Mouse (Mus musculus) brain, adult 2 months (tissue): Measurements from ENCODE around the gene Slc39a13.
"Not testable (repeated sequence)": the region's sequence is repeated elsewhere in the genome, so short reads cannot be mapped to it uniquely, and the experiment has no call there.

Source experiments
- DNase-seq: peaks from one replicate; pipeline ENCODE4 v3.0.0; 2011; ENCODE audit warnings: low read depth, low spot score

The Slc39a13 gene

DNA sequence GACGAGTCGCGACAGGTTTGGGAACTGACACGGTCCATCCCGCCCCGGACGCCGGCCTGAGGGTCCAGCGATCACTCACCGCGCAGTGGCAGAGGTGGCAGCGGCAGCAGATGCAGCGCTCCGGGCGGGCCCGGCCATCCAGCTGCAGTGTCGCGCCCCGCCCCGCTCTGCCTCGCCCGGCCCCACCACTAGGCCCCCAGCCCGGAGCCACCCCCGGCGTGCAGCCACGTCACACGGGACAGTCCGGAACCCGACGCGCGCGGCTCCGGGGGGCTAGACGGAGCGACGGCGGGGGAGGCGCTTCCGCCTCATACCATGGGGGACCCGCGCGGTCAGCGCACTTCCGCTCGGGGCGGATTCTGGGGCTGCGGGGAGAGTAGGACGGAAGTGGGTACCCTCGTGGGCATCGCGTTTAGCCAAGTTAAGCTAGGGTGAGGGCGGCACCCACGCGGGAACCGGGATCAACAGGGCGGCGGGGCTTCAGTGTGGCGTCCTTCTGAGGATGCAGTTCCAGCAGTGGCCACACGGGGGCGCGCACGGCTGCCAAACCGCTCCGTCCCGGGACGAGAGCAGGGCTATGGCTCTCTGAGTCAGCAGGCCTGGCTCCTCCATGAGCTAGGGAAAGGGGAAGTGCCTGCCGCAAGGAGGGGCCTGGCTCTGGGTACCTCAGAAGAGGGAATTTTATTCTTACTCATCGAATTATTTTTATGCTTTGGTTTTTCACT lies at the start of gene Slc39a13:
Gene Slc39a13 (minus strand): TSS at position 342 of the 725 bp plus-strand sequence.
- peak; percentile 97 for DNase-seq

DNA sequence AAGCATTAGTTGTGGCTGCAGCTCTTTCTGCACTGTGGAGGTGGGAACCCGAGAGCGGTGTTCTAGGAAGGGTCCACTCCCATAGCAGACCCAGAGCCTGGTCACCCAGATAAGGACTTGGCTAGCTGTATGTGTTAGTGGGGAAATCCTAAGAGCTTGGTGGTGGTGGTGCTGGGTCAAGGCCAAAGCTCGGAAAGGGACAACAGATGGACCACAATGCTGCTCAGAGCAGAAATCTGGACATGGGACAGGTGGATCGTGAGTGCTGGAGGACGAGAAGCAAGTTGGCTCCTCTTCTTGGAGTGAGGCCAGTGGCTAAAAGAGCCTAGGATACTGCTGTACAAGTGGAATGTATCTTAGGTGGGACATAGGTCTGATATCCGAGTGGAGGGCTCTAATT lies 49.3 kb upstream of the Slc39a13 start:
- peak; percentile 99 for DNase-seq

GRCm38 (mm10) chr2:91119061-91119460 lies 48.8 kb upstream of the Slc39a13 start:
- DNase-seq, result peak; percentile 91

DNA sequence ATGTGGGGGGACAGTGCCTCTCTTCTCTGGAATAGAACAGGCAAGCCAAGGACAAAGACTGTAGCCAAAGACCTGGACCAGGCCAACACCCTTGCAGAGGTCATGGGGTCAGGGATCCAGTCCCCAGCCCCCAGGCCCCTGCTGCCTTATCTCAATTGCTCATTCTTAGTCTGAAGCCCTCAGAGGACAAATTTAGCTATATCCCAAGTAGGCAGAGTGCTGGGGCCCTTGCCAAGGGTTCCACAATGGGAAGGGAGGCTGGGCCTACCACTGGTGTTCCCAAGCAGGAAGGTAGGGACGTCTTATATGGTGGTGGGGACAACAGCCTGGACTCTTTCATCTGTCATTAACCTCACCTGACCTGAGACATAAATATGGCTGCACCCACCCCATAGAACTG lies 48.4 kb upstream of the Slc39a13 start:
- DNase-seq, result no peak

- no peak for DNase-seq
Observed at GRCm38 (mm10) chr2:91117585-91118275, 47.5 kb upstream of the Slc39a13 start, which contains the start of gene Mybpc3. Gene Mybpc3, plus strand, starts transcription at chr2:91118144.

- peak; percentile 69 for DNase-seq
Observed at GRCm38 (mm10) chr2:91116842-91117241, 46.6 kb upstream of the Slc39a13 start.

DNA sequence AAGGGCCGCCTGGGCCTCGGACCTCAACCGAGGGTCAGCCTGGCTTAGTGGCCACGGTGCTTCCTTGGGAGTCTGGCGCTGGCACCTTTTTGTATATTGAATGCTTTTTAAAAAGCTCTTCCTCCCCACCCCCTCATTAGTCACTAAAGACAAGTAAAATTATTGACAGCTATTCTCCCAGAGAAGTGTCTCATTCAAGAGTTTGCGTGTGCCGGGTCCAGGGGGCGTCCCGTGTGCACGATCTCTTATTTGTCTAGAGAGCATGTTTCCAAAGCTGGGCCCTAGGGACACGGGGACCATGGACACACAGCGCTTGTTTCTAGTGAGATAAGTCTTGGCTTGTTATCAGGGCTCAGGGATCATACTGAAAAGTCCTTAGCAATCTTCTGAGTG lies 45.4 kb upstream of the Slc39a13 start:
- DNase-seq, result no peak

DNA sequence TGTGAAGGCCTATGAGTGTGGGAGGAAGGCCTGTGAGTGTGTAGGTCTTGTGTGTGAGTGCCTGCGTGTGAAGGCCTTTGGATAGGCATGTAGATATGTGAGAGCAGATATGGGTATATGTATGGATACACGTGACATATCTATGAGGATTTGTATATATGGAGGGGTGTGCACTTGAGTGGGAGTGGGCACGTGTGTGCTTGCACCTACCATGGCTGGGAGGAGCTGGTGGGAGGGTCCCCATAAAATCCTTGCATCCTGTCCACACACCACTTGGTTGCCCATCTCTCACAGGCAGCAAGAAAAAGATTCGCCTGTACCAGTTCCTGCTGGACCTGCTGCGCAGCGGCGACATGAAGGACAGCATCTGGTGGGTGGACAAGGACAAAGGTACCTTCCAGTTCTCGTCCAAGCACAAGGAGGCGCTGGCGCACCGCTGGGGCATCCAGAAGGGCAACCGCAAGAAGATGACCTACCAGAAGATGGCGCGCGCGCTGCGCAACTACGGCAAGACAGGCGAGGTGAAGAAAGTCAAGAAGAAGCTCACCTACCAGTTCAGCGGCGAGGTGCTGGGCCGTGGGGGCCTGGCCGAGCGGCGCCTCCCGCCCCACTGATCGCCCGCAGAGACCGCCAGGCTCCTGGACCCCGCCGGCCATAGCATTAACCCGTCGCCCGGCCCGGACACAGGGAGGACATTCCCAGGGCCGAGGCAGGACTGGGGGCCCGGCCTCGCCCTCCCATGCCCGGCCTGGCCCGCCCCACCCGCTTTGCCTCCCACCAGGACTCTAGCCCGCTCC lies 44.8 kb upstream of the Slc39a13 start:
- DNase-seq, result peak; percentile 97

GRCm38 (mm10) chr2:91113852-91114251 lies 43.6 kb upstream of the Slc39a13 start:
- no peak for DNase-seq

- DNase-seq, result no peak
Observed at GRCm38 (mm10) chr2:91113334-91113733, 43.1 kb upstream of the Slc39a13 start.

- DNase-seq, result no peak
Observed at GRCm38 (mm10) chr2:91112491-91112890, 42.3 kb upstream of the Slc39a13 start.

GRCm38 (mm10) chr2:91111832-91112231 lies 41.6 kb upstream of the Slc39a13 start:
- DNase-seq, result not testable (repeated sequence)

- no peak for DNase-seq
Observed at GRCm38 (mm10) chr2:91110429-91110828, 40.2 kb upstream of the Slc39a13 start.

- no peak for DNase-seq
Observed at GRCm38 (mm10) chr2:91109807-91110385, 39.7 kb upstream of the Slc39a13 start.

- no peak for DNase-seq
Observed at GRCm38 (mm10) chr2:91109241-91109640, 39.0 kb upstream of the Slc39a13 start.

- no peak for DNase-seq
Observed at GRCm38 (mm10) chr2:91108156-91108555, 37.9 kb upstream of the Slc39a13 start.

- peak; percentile 96 for DNase-seq
Observed at GRCm38 (mm10) chr2:91101124-91101740, 31.0 kb upstream of the Slc39a13 start.

DNA sequence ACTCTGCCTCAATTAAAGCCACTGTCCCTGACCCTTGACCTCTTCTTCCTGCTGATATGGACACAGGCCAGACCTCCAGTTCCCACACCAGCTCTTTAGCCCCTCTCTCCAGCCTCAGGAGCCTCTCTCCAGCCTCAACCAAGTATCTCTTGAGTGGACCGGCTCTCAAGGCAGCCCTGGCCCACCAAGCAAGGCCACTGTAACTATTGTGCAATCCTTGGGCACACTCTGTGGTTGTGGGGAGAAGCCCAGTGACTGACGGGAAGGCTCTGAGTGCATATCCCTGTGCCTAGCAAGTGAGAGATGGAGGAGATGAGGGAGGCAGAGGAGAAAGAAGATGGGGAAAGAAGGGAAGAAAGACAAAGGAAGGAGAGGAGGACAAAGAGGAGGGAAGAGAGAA lies 27.9 kb upstream of the Slc39a13 start:
- no peak for DNase-seq

DNA sequence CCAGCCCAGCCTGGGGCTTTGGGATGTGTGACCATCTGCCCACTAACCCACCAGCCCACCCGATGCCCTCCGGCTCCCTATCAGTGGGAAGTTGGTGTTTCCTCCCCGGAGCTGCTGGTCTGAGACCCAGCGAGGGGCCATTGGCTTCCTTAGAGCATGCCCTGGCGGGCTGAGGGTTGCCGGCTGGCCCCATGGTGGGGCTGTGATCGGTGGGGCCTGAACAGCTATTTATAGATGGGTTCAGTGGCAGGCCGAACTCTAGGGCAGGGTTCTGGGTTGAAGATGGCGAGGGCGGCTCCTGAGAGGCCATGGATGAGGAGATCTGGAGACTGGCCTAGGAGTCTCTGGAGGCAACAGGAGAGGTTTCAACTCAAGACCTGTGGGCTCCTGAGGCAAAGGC lies 26.8 kb upstream of the Slc39a13 start:
- no peak for DNase-seq

- peak; percentile 30 for DNase-seq
Observed at GRCm38 (mm10) chr2:91096524-91096923, 26.3 kb upstream of the Slc39a13 start.

DNA sequence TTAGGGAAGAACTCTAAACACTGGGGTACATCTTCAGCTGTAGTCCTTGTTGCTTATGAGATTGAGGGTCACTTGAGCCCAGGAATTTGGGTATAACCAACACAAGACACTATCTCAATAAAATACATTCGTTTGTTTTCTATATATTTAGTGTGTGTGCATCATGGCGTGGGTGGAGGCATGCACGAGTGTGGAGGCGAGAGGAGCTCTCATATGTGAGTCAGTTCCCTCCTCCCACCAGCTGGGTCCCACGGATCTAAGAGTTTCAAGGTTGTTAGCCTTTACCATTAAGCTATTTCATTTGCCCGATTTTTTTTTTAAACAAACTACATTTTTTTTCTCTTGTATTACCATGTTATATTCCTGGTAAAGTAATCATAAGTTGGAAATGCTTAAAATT lies 20.6 kb upstream of the Slc39a13 start:
- peak; percentile 67 for DNase-seq
